Mouse (Mus musculus) adrenal gland, adult 8-10 months (tissue): ENCODE data around the gene Usp18. TPM values are rescaled to one million over a fixed set of nuclear protein-coding genes. Genes with fewer than 3 reads are reported as not detected.

Experiments
- DNase-seq: peaks from one replicate; pipeline ENCODE4 v3.0.0; 2022
- total RNA-seq, 4 experiments: library from RNA; stranded (reverse); gene quantifications; 2 replicates each; pipeline ENCODE4 v1.2.4; 2022

The Usp18 gene
- total RNA-seq, 4 experiments from 2014 or later = 2.1 to 4.1 (median 3.3) TPM

- no peak for DNase-seq
Observed at GRCm38 (mm10) chr6:121304630-121305029, 58.9 kb downstream of the Usp18 start.

- DNase-seq = no peak
Observed at GRCm38 (mm10) chr6:121305571-121305970, 59.9 kb downstream of the Usp18 start.

GRCm38 (mm10) chr6:121310984-121311383 lies 65.3 kb downstream of the Usp18 start:
- DNase-seq = no peak

- DNase-seq = no peak
Observed at GRCm38 (mm10) chr6:121319099-121319498, 73.4 kb downstream of the Usp18 start.

Other genes with a start within 250 kb of the Usp18 start
- gene Mical3, start 114.9 kb upstream of the Usp18 start, total RNA-seq = 10 to 100 TPM; 41.6 to 78.2 (median 55.4) TPM
- gene Pex26, start 62.2 kb upstream of the Usp18 start, total RNA-seq = 10 to 100 TPM; 12.8 to 16.4 (median 14.8) TPM
- gene Tuba8, start 35.2 kb upstream of the Usp18 start, total RNA-seq = 1 to 10 TPM; 1.8 to 7.9 (median 4.5) TPM
- 1 to 10 TPM in 3 of 4 experiments, under 1 TPM in 1; 0.63 to 9.7 (median 3.0) TPM for gene Slc6a13, start 54.3 kb downstream of the Usp18 start, total RNA-seq
- under 1 TPM in 3 of 4 experiments, not detected in 1; 0.20 to 0.83 (median 0.55) TPM for gene Slc6a12, start 97.2 kb downstream of the Usp18 start, total RNA-seq
- 1 to 10 TPM; 6.9 to 10.0 (median 8.1) TPM for gene Iqsec3, start 227.8 kb downstream of the Usp18 start, total RNA-seq